Mouse (Mus musculus): Measurements from ENCODE around the gene Magi2.

The Magi2 gene

GRCm38 (mm10) chr5:19972736-19973135 lies 745.9 kb downstream of the Magi2 start:
- no peak for DNase-seq

GRCm38 (mm10) chr5:19973852-19974251 lies 747.0 kb downstream of the Magi2 start:
- no peak for DNase-seq

- peak; percentile 37 for DNase-seq
Observed at GRCm38 (mm10) chr5:19981518-19981917, 754.7 kb downstream of the Magi2 start.

- DNase-seq = peak; percentile 5
Observed at GRCm38 (mm10) chr5:19982031-19982430, 755.2 kb downstream of the Magi2 start.

- DNase-seq = no peak
Observed at GRCm38 (mm10) chr5:19999486-19999885, 772.6 kb downstream of the Magi2 start.

GRCm38 (mm10) chr5:19999912-20000311 lies 773.1 kb downstream of the Magi2 start:
- no peak for DNase-seq

GRCm38 (mm10) chr5:20006616-20007015 lies 779.8 kb downstream of the Magi2 start:
- DNase-seq = no peak

GRCm38 (mm10) chr5:20007246-20007645 lies 780.4 kb downstream of the Magi2 start:
- peak; percentile 73 for DNase-seq

- no peak for DNase-seq
Observed at GRCm38 (mm10) chr5:20010210-20010609, 783.4 kb downstream of the Magi2 start.

- DNase-seq = no peak
Observed at GRCm38 (mm10) chr5:20018063-20018462, 791.2 kb downstream of the Magi2 start.

GRCm38 (mm10) chr5:20046649-20047048 lies 819.8 kb downstream of the Magi2 start:
- DNase-seq = peak; percentile 44

GRCm38 (mm10) chr5:20048386-20048785 lies 821.5 kb downstream of the Magi2 start:
- DNase-seq = no peak

GRCm38 (mm10) chr5:20050284-20050683 lies 823.4 kb downstream of the Magi2 start:
- DNase-seq = no peak

GRCm38 (mm10) chr5:20055000-20055399 lies 828.2 kb downstream of the Magi2 start:
- no peak for DNase-seq

- peak; percentile 22 for DNase-seq
Observed at GRCm38 (mm10) chr5:20056074-20056842, 829.4 kb downstream of the Magi2 start.

GRCm38 (mm10) chr5:20056856-20057255 lies 830.0 kb downstream of the Magi2 start:
- no peak for DNase-seq

GRCm38 (mm10) chr5:20062011-20062410 lies 835.2 kb downstream of the Magi2 start:
- no peak for DNase-seq

GRCm38 (mm10) chr5:20065081-20065480 lies 838.2 kb downstream of the Magi2 start:
- DNase-seq = peak; percentile 48

GRCm38 (mm10) chr5:20068496-20068895 lies 841.7 kb downstream of the Magi2 start:
- peak; percentile 86 for DNase-seq

GRCm38 (mm10) chr5:20068921-20069486 lies 842.2 kb downstream of the Magi2 start:
- peak; percentile 78 for DNase-seq

- no peak for DNase-seq
Observed at GRCm38 (mm10) chr5:20074101-20074500, 847.3 kb downstream of the Magi2 start.

GRCm38 (mm10) chr5:20074867-20075266 lies 848.0 kb downstream of the Magi2 start:
- no peak for DNase-seq

GRCm38 (mm10) chr5:20078931-20079330 lies 852.1 kb downstream of the Magi2 start:
- DNase-seq = no peak

- no peak for DNase-seq
Observed at GRCm38 (mm10) chr5:20080605-20081309, 853.9 kb downstream of the Magi2 start.
